Mouse (Mus musculus): ENCODE measurements around the gene Reps2. TPM values are rescaled to one million over a fixed set of nuclear protein-coding genes. Genes with fewer than 3 reads are reported as not detected.

Reps2 gene
- polyA plus RNA-seq (2015; fragmentation: Nextera tagmentation; extraction: Ambion mirVana) = 2.1 and 2.9 TPM in 2 replicates

DNA sequence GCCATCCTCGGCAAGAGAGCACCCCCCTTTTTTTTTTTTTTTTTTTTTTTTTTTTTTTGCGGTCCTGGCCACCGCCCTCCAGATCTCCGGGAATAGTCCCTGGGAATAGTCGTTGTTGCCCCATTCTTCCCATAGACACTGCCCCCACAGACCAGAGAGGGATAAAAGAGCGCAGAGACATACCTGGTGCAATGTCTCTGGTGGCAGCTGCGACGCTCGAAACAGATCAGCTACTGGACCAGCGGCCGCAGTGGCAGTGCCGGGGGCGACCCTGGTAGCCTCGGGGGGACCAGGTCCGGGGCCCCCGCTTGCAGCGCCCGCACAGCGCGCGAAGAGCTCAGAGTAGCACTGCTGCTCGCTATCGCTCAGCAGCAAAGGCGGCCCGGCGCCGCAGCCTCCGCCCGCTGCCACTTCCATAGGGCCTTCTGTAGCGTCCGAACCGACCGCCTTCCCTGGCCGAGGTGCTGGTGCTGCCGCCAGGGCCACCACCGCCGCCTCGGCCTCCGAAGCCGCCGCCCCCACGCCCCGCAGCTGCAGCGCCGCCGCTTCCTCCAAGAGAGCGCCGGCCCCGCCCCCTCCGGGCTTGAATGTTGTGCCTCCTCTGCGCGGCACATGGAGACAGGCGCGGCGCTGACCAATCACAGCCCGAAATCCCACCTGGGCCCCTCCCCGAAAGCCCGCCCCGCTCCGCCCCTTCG lies at the start of gene Reps2:
Gene Reps2, minus strand, starts transcription at position 559 of the 698 bp plus-strand sequence.
- 26% methylated on average over 51 of the region's 61 CpGs for WGBS
- peak; percentile 88 for ATAC-seq (ENCODE audit: insufficient number of reproducible peaks, low FRiP score, low TSS enrichment, low read depth)

DNA sequence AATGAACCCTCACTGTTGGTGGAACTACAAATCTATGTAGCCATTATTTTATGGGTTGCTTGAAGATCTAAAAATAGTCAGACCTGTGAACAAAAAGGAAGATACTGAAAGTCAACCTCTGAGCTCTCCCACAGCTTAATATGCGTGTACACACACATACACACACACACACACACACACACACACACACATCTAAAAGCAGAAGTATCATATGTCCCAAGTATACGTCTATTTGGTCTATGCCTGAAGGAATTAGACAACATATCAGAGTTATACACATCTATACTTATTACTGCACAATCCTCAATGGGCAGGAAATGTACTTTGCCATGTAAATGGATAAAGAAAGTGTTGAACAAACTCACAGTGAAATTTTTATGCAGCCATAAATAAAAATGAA lies 47.8 kb upstream of the Reps2 start:
- Histone ChIP-seq H3K4me2 (no peak overlapping the region), H3K4me1 (no peaks in the 10 kb centered on the region), H3K4me3 (no peak overlapping the region), H3K36me3 (no peaks in the 10 kb centered on the region), H3K27ac (no peak overlapping the region), H3K27me3 (no peaks in the 10 kb centered on the region; the same call in 1 of the 2 replicates), H3K9me3 (no peaks in the 10 kb centered on the region), H3K9ac (no peak overlapping the region)
- 56% methylated on average over 2 of the region's 2 CpGs for WGBS
- no peak for ATAC-seq (ENCODE audit: insufficient number of reproducible peaks, low FRiP score, low TSS enrichment, low read depth)

More for the DNA sequence above, at the start of gene Reps2:
- no peaks in the 10 kb centered on the region for H3K4me1 ChIP-seq
- no peak within 1 kb of the TSS for H3K27ac ChIP-seq
- H3K4me3 ChIP-seq = peak within 1 kb of the TSS; percentile 56
- H3K9me3 ChIP-seq = no peaks in the 10 kb centered on the region
- H3K9ac ChIP-seq = peak within 1 kb of the TSS; percentile 50
- H3K4me2 ChIP-seq = peak within 1 kb of the TSS; percentile 76
- H3K27me3 ChIP-seq = peaks cover 16% of the 10 kb centered on the region; the same call in 1 of the 2 replicates
- no peaks in the 10 kb centered on the region for H3K36me3 ChIP-seq

DNA sequence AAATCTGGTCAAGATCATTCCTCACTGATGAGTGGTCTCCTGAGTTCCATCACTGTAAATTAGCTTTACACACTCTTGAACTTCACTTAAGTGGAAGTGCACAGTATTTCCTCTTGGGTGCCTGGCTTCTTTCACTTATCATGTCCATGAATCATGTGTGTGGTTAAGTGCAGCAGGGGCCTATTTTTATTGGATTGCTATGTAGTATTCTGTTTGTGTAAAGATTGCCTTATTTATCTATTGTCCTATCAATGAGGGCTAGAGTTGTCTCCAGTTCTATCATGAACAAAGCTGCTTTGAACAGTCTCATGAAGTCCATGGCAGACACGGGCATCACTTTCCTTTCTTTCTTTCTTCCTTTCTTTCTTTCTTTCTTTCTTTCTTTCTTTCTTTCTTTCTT lies 41.9 kb upstream of the Reps2 start:
- Histone ChIP-seq H3K9me3 (no peaks in the 10 kb centered on the region), H3K4me3 (no peak overlapping the region), H3K27me3 (no peaks in the 10 kb centered on the region; the same call in 1 of the 2 replicates), H3K36me3 (no peaks in the 10 kb centered on the region), H3K4me1 (no peaks in the 10 kb centered on the region), H3K4me2 (no peak overlapping the region), H3K27ac (no peak overlapping the region), H3K9ac (no peak overlapping the region)
- ATAC-seq (ENCODE audit: insufficient number of reproducible peaks, low FRiP score, low TSS enrichment, low read depth) = no peak
- 96% methylated on average over 1 of the region's 1 CpGs for WGBS

DNA sequence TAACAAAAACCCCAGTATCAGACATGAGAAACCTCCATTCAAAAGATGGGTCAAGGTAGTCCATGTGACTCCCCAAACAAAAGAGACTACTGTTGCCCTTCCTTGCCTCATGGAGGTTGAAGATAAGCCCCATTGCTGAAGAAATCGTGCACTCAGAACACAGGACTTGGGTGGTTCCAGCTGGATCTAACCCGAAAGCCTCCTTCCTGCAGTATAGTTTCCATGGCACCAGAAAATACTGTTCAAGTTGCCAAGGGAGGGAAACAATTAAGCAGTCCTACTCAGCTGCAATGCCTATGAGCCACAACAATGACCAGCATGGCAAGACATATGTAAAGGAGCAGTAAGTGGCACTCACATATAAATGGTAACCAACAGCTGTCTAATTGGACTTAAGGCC lies 36.1 kb upstream of the Reps2 start:
- H3K9me3 ChIP-seq = no peaks in the 10 kb centered on the region
- H3K36me3 ChIP-seq = no peaks in the 10 kb centered on the region
- H3K4me1 ChIP-seq = no peaks in the 10 kb centered on the region
- H3K27me3 ChIP-seq = 0 out of 2 replicates have a peak, but pooled peaks cover 3% of the 10 kb centered on the region
- no peak for ATAC-seq (ENCODE audit: insufficient number of reproducible peaks, low FRiP score, low TSS enrichment, low read depth)
- no peak overlapping the region for H3K27ac ChIP-seq
- H3K4me2 ChIP-seq = no peak overlapping the region
- H3K4me3 ChIP-seq = no peak overlapping the region
- WGBS = 86% methylated on average over 2 of the region's 2 CpGs
- no peak overlapping the region for H3K9ac ChIP-seq

DNA sequence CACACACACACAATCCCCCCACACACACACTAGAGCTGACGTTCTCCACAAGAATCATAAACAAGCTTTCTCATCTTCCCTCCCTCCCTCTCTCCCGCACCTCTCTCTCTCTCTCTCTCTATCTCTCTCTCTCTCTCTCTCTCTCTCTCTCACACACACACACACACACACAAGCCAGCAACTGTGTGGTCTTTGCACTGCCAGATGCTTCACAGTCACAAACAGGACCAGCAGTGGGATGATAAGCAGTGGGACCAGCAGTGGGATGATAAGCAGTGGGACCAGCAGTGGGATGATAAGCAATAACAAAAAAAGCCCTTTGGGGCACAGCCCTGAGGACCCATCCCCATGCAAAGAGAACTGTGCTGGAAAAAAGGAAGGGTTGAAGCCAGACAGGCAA lies 35.4 kb upstream of the Reps2 start:
- no peak overlapping the region for H3K27ac ChIP-seq
- ATAC-seq (ENCODE audit: insufficient number of reproducible peaks, low FRiP score, low TSS enrichment, low read depth) = no peak
- H3K27me3 ChIP-seq = 0 out of 2 replicates have a peak, but pooled peaks cover 3% of the 10 kb centered on the region
- H3K9ac ChIP-seq = no peak overlapping the region
- no peaks in the 10 kb centered on the region for H3K4me1 ChIP-seq
- no peak overlapping the region for H3K4me2 ChIP-seq
- no peak overlapping the region for H3K4me3 ChIP-seq
- H3K36me3 ChIP-seq = no peaks in the 10 kb centered on the region
- 51% methylated on average over 2 of the region's 2 CpGs for WGBS
- no peaks in the 10 kb centered on the region for H3K9me3 ChIP-seq

DNA sequence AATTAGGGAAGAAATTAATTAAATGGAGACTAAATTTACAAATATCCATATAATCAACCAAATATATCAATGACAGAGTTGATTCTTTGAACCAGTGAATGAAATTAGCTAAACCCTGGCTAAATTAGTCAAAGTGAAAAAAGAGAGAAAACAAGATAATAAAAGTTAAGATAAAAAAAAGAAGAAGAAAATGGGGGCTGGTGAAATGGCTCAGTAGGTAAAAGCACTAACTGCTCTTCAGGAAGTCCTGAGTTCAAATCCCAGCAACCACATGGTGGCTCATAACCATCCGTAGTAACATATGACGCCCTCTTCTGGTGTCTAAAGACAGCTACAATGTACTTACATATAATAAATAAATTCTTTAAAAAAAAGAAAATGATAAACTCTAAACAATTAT lies 22.7 kb upstream of the Reps2 start:
- no peak overlapping the region for H3K4me3 ChIP-seq
- H3K9ac ChIP-seq = no peak overlapping the region
- H3K27ac ChIP-seq = no peak overlapping the region
- H3K27me3 ChIP-seq = no peaks in the 10 kb centered on the region
- no peak overlapping the region for H3K4me2 ChIP-seq
- no peaks in the 10 kb centered on the region for H3K36me3 ChIP-seq
- WGBS = 75% methylated on average over 2 of the region's 2 CpGs
- no peaks in the 10 kb centered on the region for H3K4me1 ChIP-seq
- no peaks in the 10 kb centered on the region for H3K9me3 ChIP-seq
- ATAC-seq (ENCODE audit: insufficient number of reproducible peaks, low FRiP score, low TSS enrichment, low read depth) = no peak

DNA sequence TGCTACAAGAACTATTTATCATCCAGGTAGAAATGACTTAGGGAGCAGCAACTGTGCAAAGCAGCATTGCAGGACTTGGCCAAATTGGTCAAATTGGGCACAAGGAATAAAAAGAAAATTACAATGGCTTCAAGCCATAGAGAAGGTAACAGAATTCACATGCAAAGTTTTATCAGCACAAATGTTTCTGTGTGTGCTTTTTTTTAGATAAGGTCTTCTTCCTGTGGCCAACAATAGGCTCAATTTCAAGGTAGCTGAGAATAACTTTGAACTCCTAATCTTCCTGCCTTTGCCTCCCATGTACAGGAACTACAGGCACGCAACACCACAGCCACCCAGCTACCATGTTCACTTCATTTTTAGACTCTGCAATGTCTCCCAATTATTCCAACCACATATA lies 16.7 kb upstream of the Reps2 start:
- Histone ChIP-seq H3K4me2 (no peak overlapping the region), H3K9ac (no peak overlapping the region), H3K4me1 (no peaks in the 10 kb centered on the region), H3K27me3 (no peaks in the 10 kb centered on the region), H3K27ac (no peak overlapping the region), H3K36me3 (no peaks in the 10 kb centered on the region), H3K9me3 (no peaks in the 10 kb centered on the region), H3K4me3 (no peak overlapping the region)
- 81% methylated on average over 1 of the region's 1 CpGs for WGBS
- no peak for ATAC-seq (ENCODE audit: insufficient number of reproducible peaks, low FRiP score, low TSS enrichment, low read depth)

DNA sequence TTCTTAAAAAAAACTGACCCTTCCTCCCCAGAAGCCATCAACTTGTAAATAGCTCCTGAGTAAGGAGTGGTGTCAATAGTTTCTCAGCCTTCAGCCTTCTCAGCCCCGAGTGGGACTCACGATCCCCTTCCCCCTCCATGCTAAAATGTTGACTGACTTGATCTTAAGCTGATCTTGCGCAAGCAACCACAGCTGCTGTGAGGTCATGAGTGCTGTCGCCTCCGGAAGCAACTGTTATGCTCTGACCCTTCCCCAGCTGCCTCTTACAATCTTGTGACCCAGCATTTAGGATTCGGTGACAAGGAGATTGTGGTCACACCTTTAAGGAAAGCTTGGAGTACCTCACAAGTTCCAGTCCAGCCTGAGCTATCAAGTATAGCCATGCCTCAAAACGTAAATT lies 10.1 kb upstream of the Reps2 start:
- no peak overlapping the region for H3K9ac ChIP-seq
- H3K9me3 ChIP-seq = no peaks in the 10 kb centered on the region
- no peak for ATAC-seq (ENCODE audit: insufficient number of reproducible peaks, low FRiP score, low TSS enrichment, low read depth)
- 83% methylated on average over 7 of the region's 7 CpGs for WGBS
- no peak overlapping the region for H3K27ac ChIP-seq
- no peaks in the 10 kb centered on the region for H3K36me3 ChIP-seq
- H3K4me2 ChIP-seq = no peak overlapping the region
- no peak overlapping the region for H3K4me3 ChIP-seq
- H3K27me3 ChIP-seq = no peaks in the 10 kb centered on the region
- no peaks in the 10 kb centered on the region for H3K4me1 ChIP-seq

DNA sequence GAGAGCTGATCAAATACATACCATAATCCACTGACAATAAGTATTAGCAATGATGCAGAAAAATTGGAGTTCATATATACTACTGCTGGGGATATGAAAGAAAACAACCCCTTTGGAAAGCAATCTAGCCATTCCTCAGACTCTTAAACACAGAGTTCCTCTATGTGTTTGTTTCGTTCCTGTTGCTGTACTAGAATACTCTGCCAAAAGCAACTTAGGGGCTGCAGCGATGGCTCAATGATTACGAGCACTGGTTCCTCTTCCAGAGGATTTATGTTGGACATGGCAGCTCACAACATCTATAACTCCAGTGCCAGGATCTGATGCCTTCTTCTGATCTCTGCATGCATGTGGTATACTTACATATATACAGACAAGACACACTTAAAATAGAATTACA lies 9.0 kb upstream of the Reps2 start:
- no peak overlapping the region for H3K27ac ChIP-seq
- no peak overlapping the region for H3K4me2 ChIP-seq
- WGBS = 82% methylated on average over 3 of the region's 3 CpGs
- no peak for ATAC-seq (ENCODE audit: insufficient number of reproducible peaks, low FRiP score, low TSS enrichment, low read depth)
- no peaks in the 10 kb centered on the region for H3K4me1 ChIP-seq
- no peak overlapping the region for H3K9ac ChIP-seq
- no peaks in the 10 kb centered on the region for H3K9me3 ChIP-seq
- no peaks in the 10 kb centered on the region for H3K36me3 ChIP-seq
- H3K4me3 ChIP-seq = no peak overlapping the region
- 0 out of 2 replicates have a peak, but pooled peaks cover 4% of the 10 kb centered on the region for H3K27me3 ChIP-seq

DNA sequence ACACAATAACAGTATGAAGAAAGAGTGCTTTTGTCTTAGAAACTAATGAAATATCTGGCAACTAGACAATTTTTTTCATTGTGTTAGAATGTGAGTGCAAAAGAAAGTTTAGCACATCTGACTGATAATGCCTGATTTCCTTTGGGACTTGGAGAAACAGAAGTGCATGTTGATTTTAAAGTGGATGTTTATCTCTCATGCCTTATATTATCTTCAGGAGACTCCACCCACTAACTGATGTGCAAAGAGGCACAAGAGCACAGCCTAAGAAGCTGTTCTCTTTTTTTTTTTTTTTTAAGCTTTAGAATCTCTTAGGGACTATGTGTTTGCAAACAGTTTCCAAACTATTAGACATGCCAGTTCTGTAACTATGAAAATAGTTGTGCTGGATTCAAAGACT lies 7.7 kb upstream of the Reps2 start:
- Histone ChIP-seq H3K27me3 (peaks cover 5% of the 10 kb centered on the region; the same call in 1 of the 2 replicates), H3K4me3 (no peak overlapping the region), H3K4me2 (no peak overlapping the region), H3K9ac (no peak overlapping the region), H3K9me3 (no peaks in the 10 kb centered on the region), H3K4me1 (no peaks in the 10 kb centered on the region), H3K27ac (no peak overlapping the region), H3K36me3 (no peaks in the 10 kb centered on the region)
- no peak for ATAC-seq (ENCODE audit: insufficient number of reproducible peaks, low FRiP score, low TSS enrichment, low read depth)

DNA sequence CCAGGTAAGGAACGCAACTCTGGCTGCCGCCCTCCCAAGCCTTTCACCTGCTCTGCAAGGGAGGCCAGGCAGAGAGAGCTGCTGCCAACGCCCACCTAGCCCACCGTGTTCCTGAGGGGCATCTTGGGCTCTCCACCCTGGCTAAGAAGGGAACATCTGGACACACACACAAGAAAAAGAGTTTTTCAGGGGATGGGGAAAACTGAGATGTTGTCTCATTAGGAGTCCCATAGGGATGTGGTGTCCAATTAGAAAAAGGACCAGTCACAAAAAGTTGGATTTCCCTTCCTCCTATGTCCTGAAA lies 292 bp upstream of the Reps2 start:
- Histone ChIP-seq H3K4me2 (peak overlapping the region; percentile 76), H3K9me3 (no peaks in the 10 kb centered on the region), H3K4me3 (peak overlapping the region; percentile 56), H3K27me3 (peaks cover 16% of the 10 kb centered on the region; the same call in 1 of the 2 replicates), H3K9ac (no peak overlapping the region), H3K4me1 (no peaks in the 10 kb centered on the region), H3K27ac (no peak overlapping the region), H3K36me3 (no peaks in the 10 kb centered on the region)
- WGBS = 37% methylated on average over 4 of the region's 4 CpGs
- no peak; the same call in 1 of the 2 replicates for ATAC-seq (ENCODE audit: insufficient number of reproducible peaks, low FRiP score, low TSS enrichment, low read depth)

DNA sequence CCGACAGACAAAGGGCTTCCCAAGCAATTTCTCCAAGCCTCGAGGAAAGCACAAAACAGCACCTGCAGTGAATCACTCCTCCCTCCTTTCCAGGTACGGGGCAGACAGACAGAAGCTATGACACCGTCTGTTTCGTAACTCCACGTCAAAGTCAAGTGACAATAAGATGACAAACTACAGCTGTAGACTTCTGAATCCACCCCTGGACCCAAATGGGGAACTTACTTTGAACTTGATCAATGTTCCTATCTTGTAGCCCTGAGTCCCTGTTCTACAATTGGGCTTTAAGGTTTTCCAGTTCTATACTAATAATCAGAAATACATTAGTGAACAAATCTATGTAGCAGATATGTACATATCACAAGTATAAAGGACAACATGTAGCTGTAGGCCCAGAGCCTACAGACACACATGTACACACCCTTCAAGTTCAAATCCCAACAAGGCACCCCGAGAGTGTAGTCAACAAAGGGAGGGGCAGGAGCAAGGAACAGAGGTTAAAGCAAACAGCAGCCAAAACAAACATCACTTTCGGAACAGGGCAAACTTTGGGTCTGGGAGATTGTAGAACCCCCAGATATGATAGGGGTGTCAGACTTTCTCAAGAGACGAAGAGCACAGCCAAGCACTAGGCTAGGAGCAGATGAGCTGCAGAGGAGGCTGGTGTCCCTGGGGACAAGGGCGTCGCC lies 903 bp downstream of the Reps2 start:
- no peak for ATAC-seq (ENCODE audit: insufficient number of reproducible peaks, low FRiP score, low TSS enrichment, low read depth)
- Histone ChIP-seq H3K4me3 (peak overlapping the region; percentile 56), H3K36me3 (no peaks in the 10 kb centered on the region), H3K4me2 (peak overlapping the region; percentile 76), H3K27me3 (peaks cover 12% of the 10 kb centered on the region; the same call in 1 of the 2 replicates), H3K9me3 (no peaks in the 10 kb centered on the region), H3K4me1 (no peaks in the 10 kb centered on the region), H3K27ac (no peak overlapping the region), H3K9ac (no peak overlapping the region)
- 45% methylated on average over 11 of the region's 11 CpGs for WGBS
